Mouse (Mus musculus) erythroblast, embryonic 14.5 days (primary cell): ENCODE data around the gene Ttll8. TPM values are rescaled to one million over a fixed set of nuclear protein-coding genes. Genes with fewer than 3 reads are reported as not detected.

Experiments
- H3K27me3 ChIP-seq: 2 replicates; pipeline ENCODE4 v1.6.1; 2012; ENCODE audit warnings: inconsistent platforms; ENCODE audit not compliant: control insufficient read depth
- H3K36me3 ChIP-seq: 2 replicates; pipeline ENCODE4 v1.6.1; 2012; ENCODE audit warnings: mild to moderate bottlenecking, inconsistent platforms; ENCODE audit not compliant: control insufficient read depth
- H3K4me1 ChIP-seq: 2 replicates; pipeline ENCODE4 v1.6.1; 2012; ENCODE audit warnings: inconsistent platforms; ENCODE audit not compliant: control insufficient read depth
- H3K4me3 ChIP-seq: replicated peaks from 2 replicates; pipeline ENCODE3; 2012; ENCODE audit warnings: moderate library complexity, mild to moderate bottlenecking, inconsistent platforms
- H3K9me3 ChIP-seq: 2 replicates; pipeline ENCODE4 v1.6.1; 2012; ENCODE audit warnings: low read length, inconsistent platforms, mixed read lengths; ENCODE audit not compliant: control insufficient read depth
- GATA1 ChIP-seq: IDR thresholded peaks from 2 replicates; pipeline ENCODE4 v1.6.1; 2012; ENCODE audit warnings: low read length, inconsistent platforms, mixed read lengths
- TAL1 ChIP-seq: IDR thresholded peaks from 3 replicates; pipeline ENCODE4 v1.6.1; 2012; ENCODE audit warnings: low read length, inconsistent platforms, mixed read lengths
- polyA plus RNA-seq: library from polyadenylated mRNA; stranded (reverse); fragments of >175 nt; gene quantifications from 2 replicates; pipeline ENCODE4 v1.2.3, GENCODE M21; 2012

The Ttll8 gene
- polyA plus RNA-seq, 1 experiment, result not detected

- peaks cover 2% of the 10 kb centered on the region; the same call in 1 of the 2 replicates for H3K4me1 ChIP-seq
- H3K27me3 ChIP-seq, result no peaks in the 10 kb centered on the region
- no peaks in the 10 kb centered on the region for H3K9me3 ChIP-seq
- H3K36me3 ChIP-seq, result no peaks in the 10 kb centered on the region
- TF ChIP-seq TAL1 (no peak), GATA1 (no peak)
- no peak overlapping the region for H3K4me3 ChIP-seq
These were observed 17.5 kb downstream of the Ttll8 start for GRCm38 (mm10) chr15:88936619-88937290.

GRCm38 (mm10) chr15:88934141-88934540 lies 20.1 kb downstream of the Ttll8 start:
- Histone ChIP-seq H3K36me3 (no peaks in the 10 kb centered on the region), H3K4me3 (no peak overlapping the region), H3K27me3 (no peaks in the 10 kb centered on the region; the same call in 1 of the 2 replicates), H3K4me1 (peaks cover 2% of the 10 kb centered on the region; the same call in 1 of the 2 replicates), H3K9me3 (no peaks in the 10 kb centered on the region; the same call in 1 of the 2 replicates)
- TF ChIP-seq GATA1 (no peak), TAL1 (no peak)

GRCm38 (mm10) chr15:88932667-88933066 lies 21.6 kb downstream of the Ttll8 start:
- Histone ChIP-seq H3K4me1 (no peaks in the 10 kb centered on the region), H3K36me3 (no peaks in the 10 kb centered on the region), H3K4me3 (no peak overlapping the region), H3K27me3 (no peaks in the 10 kb centered on the region; the same call in 1 of the 2 replicates), H3K9me3 (no peaks in the 10 kb centered on the region; the same call in 1 of the 2 replicates)
- TF ChIP-seq TAL1 (no peak), GATA1 (no peak)

- H3K36me3 ChIP-seq, result no peaks in the 10 kb centered on the region
- H3K9me3 ChIP-seq, result no peaks in the 10 kb centered on the region
- no peak for TF ChIP-seq GATA1
- no peak for TF ChIP-seq TAL1
- H3K27me3 ChIP-seq, result no peaks in the 10 kb centered on the region
- H3K4me1 ChIP-seq, result no peaks in the 10 kb centered on the region
- no peak overlapping the region for H3K4me3 ChIP-seq
These were observed 32.3 kb downstream of the Ttll8 start for GRCm38 (mm10) chr15:88921992-88922310.

- H3K27me3 ChIP-seq, result no peaks in the 10 kb centered on the region
- no peaks in the 10 kb centered on the region for H3K36me3 ChIP-seq
- no peaks in the 10 kb centered on the region for H3K9me3 ChIP-seq
- H3K4me1 ChIP-seq, result no peaks in the 10 kb centered on the region
- no peak for TF ChIP-seq GATA1
- H3K4me3 ChIP-seq, result no peak overlapping the region
These were observed 32.9 kb downstream of the Ttll8 start for GRCm38 (mm10) chr15:88921131-88921991.

GRCm38 (mm10) chr15:88920065-88920464 lies 34.2 kb downstream of the Ttll8 start:
- Histone ChIP-seq H3K4me3 (no peak overlapping the region), H3K4me1 (no peaks in the 10 kb centered on the region), H3K36me3 (no peaks in the 10 kb centered on the region), H3K27me3 (no peaks in the 10 kb centered on the region), H3K9me3 (no peaks in the 10 kb centered on the region)
- TF ChIP-seq TAL1 (no peak), GATA1 (no peak)

GRCm38 (mm10) chr15:88919328-88919727 lies 34.9 kb downstream of the Ttll8 start:
- Histone ChIP-seq H3K36me3 (no peaks in the 10 kb centered on the region), H3K27me3 (no peaks in the 10 kb centered on the region), H3K4me3 (no peak overlapping the region), H3K9me3 (no peaks in the 10 kb centered on the region), H3K4me1 (no peaks in the 10 kb centered on the region)
- no peak for TF ChIP-seq GATA1
- no peak for TF ChIP-seq TAL1

- H3K36me3 ChIP-seq, result no peaks in the 10 kb centered on the region
- no peaks in the 10 kb centered on the region for H3K27me3 ChIP-seq
- no peaks in the 10 kb centered on the region for H3K9me3 ChIP-seq
- TF ChIP-seq TAL1 (no peak), GATA1 (no peak)
- H3K4me1 ChIP-seq, result no peaks in the 10 kb centered on the region
- no peak overlapping the region for H3K4me3 ChIP-seq
These were observed 37.1 kb downstream of the Ttll8 start for GRCm38 (mm10) chr15:88917126-88917525.

GRCm38 (mm10) chr15:88916366-88916765 lies 37.9 kb downstream of the Ttll8 start:
- Histone ChIP-seq H3K9me3 (no peaks in the 10 kb centered on the region), H3K27me3 (no peaks in the 10 kb centered on the region), H3K4me3 (no peak overlapping the region), H3K4me1 (no peaks in the 10 kb centered on the region), H3K36me3 (no peaks in the 10 kb centered on the region)
- TF ChIP-seq GATA1 (no peak), TAL1 (no peak)
